Mouse (Mus musculus) erythroid progenitor cell, adult 5-6 weeks (primary cell): ENCODE measurements at regions not wholly inside any gene's neighbourhood (a gene's known extent, or its start where the extent isn't known, plus 50 kb on each side); places are given as distances from the start of the nearest gene placed in this dataset.

Experiments
- ATAC-seq: replicated peaks from 2 replicates; pipeline ENCODE4 v1.8.0; 2016; ENCODE audit warnings: moderate number of reproducible peaks, mild to moderate bottlenecking, moderate TSS enrichment, inconsistent platforms; ENCODE audit not compliant: poor library complexity, low FRiP score, severe bottlenecking

DNA sequence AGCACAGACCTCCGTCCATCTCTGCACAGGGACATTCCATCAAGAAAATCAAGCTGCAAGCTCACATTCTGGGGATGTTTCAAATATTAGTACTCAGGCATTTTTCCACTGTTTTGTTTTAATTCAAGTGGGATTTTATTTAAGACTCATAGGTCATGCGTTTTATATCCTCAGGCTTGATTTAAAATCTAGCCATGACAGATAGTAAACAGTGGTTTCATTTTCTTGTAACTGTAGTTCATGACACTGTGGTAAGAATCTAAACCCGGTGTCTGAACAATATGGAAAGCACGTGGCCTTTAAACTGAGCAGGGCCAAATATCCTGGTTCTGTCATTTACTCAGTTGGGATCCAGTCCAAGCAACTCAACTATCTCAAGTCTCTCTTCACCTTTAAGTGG, 119.0 kb downstream of the Qpct start:
- ATAC-seq = no peak

DNA sequence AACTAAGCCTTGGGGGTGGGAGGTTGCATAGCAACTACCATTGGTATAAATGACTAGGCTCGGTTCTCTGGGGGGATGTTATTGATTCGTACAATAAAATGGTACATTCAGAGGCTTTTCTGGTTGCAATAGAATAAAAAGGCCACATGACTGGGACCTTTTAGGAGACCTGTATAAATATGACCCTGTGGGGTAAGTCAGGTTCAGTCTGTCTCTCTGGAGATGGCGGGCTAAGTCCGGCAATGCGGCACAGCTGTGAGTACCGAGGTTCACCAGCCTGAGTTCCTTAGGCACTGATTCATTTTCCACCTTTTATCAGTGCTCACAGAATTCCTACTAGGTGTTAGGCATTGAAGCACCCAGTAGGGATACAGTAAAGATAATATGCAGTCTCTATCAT, 115.5 kb downstream of the Qpct start:
- no peak for ATAC-seq

DNA sequence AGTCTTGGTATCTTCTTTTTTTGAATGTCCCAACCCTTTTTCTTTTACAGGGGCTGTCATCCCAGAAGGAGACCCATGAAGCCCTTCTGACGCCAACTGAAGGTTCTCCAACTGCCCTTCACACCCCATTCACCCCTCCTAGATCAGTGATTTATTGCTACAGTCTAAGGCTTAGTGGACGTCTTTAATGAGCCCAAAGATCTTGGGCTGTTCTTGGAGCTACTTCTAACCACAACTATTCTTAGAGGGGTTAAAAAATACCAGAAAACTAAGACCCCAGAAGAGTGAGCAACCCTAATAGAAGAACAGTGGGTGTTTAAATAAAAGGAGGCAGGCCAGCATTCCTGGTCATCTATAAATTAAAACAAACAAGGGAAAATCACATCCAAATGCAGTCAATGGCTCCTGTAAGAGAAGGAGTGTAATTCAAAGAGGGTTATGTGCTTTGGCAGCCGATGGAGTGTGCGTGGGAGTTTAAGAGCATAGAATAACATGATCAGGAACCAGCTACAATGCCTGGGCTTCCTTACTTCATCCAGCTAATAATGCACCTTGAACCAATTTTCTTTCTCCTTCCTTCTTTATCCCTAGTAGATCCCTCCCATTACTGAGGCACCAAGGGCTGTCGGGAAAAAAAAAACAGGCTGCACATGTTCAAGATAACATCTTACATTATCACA, 113.3 kb downstream of the Qpct start:
- ATAC-seq = no peak

DNA sequence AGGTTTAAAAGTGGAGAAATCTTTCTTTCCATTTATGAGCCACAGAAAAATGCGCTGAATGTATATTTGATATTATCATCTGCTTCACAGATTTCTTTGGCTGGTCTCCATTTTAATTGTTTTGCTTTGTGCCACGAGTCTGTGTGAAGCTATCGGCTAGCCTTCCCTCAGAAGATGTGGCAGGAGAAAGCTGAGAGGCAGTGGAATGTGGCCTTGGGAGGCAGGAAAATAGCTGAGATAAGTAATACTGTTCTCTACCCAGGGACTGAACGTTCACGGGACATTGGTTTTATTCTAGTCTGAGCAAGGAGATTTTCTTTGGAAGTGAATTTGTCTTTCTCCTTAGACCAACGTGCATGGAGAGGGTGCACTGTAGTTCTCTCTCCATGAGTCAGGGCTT, 112.3 kb downstream of the Qpct start:
- no peak for ATAC-seq

DNA sequence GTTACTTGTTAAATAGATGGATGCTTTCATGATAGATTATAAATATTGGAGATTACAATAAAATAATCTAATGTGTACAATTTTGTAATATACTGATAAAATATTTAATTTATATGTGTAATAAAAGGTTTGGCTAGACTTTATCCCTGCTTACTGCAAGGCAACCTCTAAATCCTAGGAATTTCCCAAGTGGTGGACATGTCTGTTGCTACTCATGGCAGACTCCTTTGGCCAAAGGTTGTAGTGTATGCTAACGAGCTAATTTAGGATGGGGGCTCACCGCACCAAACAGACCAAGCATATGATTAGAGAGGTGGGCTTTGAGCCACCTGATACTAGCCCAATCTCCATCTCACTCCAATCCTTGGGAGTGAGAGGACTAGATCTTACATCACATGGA, 102.4 kb downstream of the Qpct start:
- ATAC-seq = no peak

DNA sequence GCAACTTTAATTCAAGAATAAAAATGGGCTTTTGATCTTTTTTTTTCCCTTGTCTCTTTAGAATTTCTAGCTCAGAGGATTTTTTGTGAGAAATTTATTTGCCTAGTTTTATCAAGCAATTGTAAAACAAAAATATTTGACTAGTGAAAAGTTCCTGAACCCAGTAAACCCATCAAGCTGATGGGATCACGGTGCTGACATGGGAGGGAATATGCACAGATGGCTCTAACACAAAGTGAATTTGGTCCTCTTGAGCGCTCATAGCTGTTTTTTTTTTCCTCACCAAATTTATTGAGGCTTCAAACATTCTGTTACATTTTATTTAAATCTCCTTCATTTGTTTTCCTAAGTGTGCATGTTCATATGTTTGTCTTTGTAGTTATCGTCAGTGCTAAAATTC, 101.1 kb downstream of the Qpct start:
- no peak for ATAC-seq

DNA sequence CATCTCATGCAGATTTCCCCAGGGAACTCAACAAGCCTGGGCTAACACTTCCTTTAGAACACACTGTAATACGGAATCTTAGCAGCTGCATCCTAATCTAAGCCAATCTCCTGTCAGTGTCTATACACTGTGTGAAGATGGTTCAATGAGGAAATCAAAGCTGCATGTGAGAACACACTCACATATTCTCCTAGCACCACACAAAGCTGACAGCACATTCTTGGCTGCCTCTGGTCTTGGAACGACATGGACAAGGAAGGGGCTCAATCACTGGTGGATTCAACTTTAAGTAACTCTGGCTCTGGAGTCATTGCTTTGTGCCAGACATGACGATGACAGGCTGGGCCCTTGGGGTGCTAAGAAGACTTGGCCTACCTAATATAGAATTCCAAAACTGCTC, 96.2 kb downstream of the Qpct start:
- ATAC-seq = no peak

DNA sequence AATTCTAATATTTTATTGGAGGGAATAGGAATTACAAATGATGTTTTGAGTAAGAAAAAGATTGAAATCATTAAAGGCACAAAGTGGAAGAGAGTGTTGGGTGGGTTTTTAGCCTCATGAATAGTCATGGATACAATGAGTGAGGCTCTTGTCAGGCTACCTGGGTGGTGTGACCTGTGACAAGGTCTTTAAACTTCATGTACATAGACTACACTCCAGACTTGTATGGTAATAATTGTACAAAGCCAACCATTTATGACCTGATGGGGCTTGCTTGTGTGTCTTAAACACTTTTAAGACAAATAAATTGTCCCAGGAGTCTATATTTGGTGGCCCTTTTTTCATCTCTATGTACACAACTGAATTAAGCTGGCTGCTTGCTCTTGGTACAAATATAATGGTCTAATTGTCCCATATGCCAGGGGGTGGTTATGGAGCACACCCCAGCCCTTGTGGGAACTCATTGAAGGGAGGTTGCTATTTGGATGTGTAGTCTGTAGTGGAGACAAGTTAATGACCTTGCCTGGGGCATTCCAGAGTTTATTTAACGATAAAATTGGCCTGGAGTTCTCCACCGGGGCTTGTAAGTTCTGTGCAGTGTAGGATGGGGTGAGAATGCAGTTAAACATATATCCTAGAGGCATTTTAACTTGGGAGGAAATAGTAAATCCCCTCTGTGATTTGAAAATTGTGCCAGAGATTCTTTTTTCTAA, 93.4 kb downstream of the Qpct start:
- no peak for ATAC-seq

DNA sequence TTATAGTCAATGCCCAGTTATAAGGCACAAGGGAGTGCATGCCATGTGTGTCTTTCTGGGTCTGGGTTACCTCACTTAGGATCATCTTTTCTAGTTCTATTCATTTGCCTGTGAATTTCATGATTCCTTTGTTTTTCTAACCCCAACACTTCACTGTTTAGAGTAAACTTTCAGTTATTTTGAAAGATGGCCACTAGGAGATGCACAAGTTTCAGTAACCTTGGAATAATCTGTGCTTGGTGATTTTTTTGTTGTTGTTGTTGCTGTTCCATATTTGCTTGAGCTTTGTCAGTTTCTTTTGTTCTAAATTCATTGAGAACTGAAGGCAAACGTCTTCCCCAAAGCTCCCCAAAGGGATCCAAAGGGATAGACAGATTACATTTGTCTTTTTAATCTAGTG, 91.3 kb downstream of the Qpct start:
- no peak for ATAC-seq
